Comparison of ENCODE assay signal across 8 mouse cellular contexts in the genomic region with DNA sequence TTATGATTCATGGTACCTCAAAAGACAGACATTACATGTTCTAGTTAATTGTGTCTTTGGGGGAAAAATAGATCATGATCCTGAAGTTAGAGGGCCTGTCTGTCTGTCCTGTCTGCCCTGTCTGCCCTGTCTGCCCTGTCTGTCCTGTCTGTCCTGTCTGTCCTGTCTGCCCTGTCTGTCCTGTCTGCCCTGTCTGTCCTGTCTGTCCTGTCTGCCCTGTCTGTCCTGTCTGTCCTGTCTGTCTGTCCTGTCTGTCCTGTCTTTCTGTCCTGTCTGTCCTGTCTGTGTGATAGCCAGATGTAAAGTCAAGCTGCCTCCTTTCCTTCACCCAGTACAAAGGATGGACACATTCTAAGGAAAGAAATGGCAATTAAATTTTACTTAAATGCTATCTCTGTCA. TPM values are rescaled to one million over a fixed set of nuclear protein-coding genes. Genes with fewer than 3 reads are reported as not detected.
DNase-seq lines count a peak whose midpoint lies in the region; ATAC-seq lines count a peak whose summit lies in the region.

No protein-coding gene starts in this region.

- no peaks in the 10 kb centered on the region for H3K27me3 ChIP-seq in kidney, embryonic 15.5 days
- H3K27me3 ChIP-seq in limb, embryonic 12.5 days, result no peaks in the 10 kb centered on the region
- no peaks in the 10 kb centered on the region for H3K27me3 ChIP-seq in neural tube, embryonic 12.5 days (replicated peaks)

- no peaks in the 10 kb centered on the region for H3K4me1 ChIP-seq in kidney, embryonic 15.5 days
- no peaks in the 10 kb centered on the region for H3K4me1 ChIP-seq in limb, embryonic 12.5 days (replicated peaks)
- no peaks in the 10 kb centered on the region for H3K4me1 ChIP-seq in neural tube, embryonic 12.5 days

- H3K4me3 ChIP-seq in kidney, embryonic 15.5 days (replicated peaks), result no peak overlapping the region
- no peak overlapping the region for H3K4me3 ChIP-seq in limb, embryonic 12.5 days (replicated peaks)
- no peak overlapping the region for H3K4me3 ChIP-seq in neural tube, embryonic 12.5 days

- H3K4me2 ChIP-seq in kidney, embryonic 15.5 days, result no peak overlapping the region
- no peak overlapping the region for H3K4me2 ChIP-seq in limb, embryonic 12.5 days
- H3K4me2 ChIP-seq in neural tube, embryonic 12.5 days (replicated peaks), result no peak overlapping the region

- no peaks in the 10 kb centered on the region for H3K9me3 ChIP-seq in kidney, embryonic 15.5 days (replicated peaks)
- H3K9me3 ChIP-seq in limb, embryonic 12.5 days, result no peaks in the 10 kb centered on the region
- no peaks in the 10 kb centered on the region for H3K9me3 ChIP-seq in neural tube, embryonic 12.5 days

- no peak overlapping the region for H3K27ac ChIP-seq in kidney, embryonic 15.5 days
- no peak overlapping the region for H3K27ac ChIP-seq in limb, embryonic 12.5 days
- H3K27ac ChIP-seq in neural tube, embryonic 12.5 days, result no peak overlapping the region

- no peak overlapping the region for H3K9ac ChIP-seq in kidney, embryonic 15.5 days
- H3K9ac ChIP-seq in limb, embryonic 12.5 days (replicated peaks), result no peak overlapping the region
- H3K9ac ChIP-seq in neural tube, embryonic 12.5 days, result no peak overlapping the region

- no peaks in the 10 kb centered on the region for H3K36me3 ChIP-seq in kidney, embryonic 15.5 days
- no peaks in the 10 kb centered on the region for H3K36me3 ChIP-seq in limb, embryonic 12.5 days
- H3K36me3 ChIP-seq in neural tube, embryonic 12.5 days, result no peaks in the 10 kb centered on the region

- peak; percentile 88 for ATAC-seq in kidney, embryonic 15.5 days (replicated peaks; ENCODE audit: low FRiP score)
- ATAC-seq in erythroblast, adult 5-6 weeks (replicated peaks; ENCODE audit: low FRiP score, poor library complexity, severe bottlenecking), result peak; percentile 72; the same call in 1 of the 2 replicates
- ATAC-seq in limb, embryonic 12.5 days (ENCODE audit: insufficient number of reproducible peaks, insufficient read depth, low FRiP score, low TSS enrichment, low read depth), result peak; percentile 95
- ATAC-seq in neural tube, embryonic 12.5 days (ENCODE audit: low FRiP score, low read depth), result peak; percentile 79; the same call in 1 of the 2 replicates

- DNase-seq in kidney, postnatal 14 days, result no peak
- no peak for DNase-seq in adrenal gland, adult 2 months
- no peak for DNase-seq in adrenal gland, postnatal 14 days
- no peak for DNase-seq in frontal cortex, postnatal 10 days (ENCODE audit: low spot score in 2 of 2)

RNA-seq across cellular contexts. Expression of a gene that starts 56.0 kb away (rescaled TPM):
- 34.9 and 39.1 TPM in 2 replicates for polyA plus RNA-seq in kidney, embryonic 15.5 days (2015; fragmentation: Nextera tagmentation; extraction: Ambion mirVana)
- not detected in 2 replicates for total RNA-seq in erythroblast, adult 5-6 weeks (2015; ENCODE audit: low replicate concordance)
- 3.3 TPM in 1 of 2 replicates, not detected in the other for total RNA-seq in erythroblast, adult 5-6 weeks (2017; ENCODE audit: low replicate concordance)
- 8.8 and 13.6 TPM in 2 replicates for polyA plus RNA-seq in limb, embryonic 12.5 days (2016; fragmentation: Nextera tagmentation; extraction: Ambion mirVana)
- polyA plus RNA-seq in neural tube, embryonic 12.5 days (2016; fragmentation: Nextera tagmentation; extraction: Ambion mirVana), result 102 and 104 TPM in 2 replicates
- total RNA-seq in adrenal gland, adult 2 months (2021), result 10 to 100 TPM; 39.9 to 67.3 TPM
- polyA plus RNA-seq in adrenal gland, adult 2 months (2012; rRNA removed), result 25.4 and 27.2 TPM in 2 replicates
- 59.7 and 90.5 TPM in 2 replicates for total RNA-seq in adrenal gland, postnatal 14 days (2021)
